Mouse (Mus musculus): Measurements from ENCODE around the gene Gm906. TPM values are rescaled to one million over a fixed set of nuclear protein-coding genes. Genes with fewer than 3 reads are reported as not detected.
"Not testable (repeated sequence)": the region's sequence is repeated elsewhere in the genome, so short reads cannot be mapped to it uniquely, and the experiment has no call there.

The Gm906 gene
- polyA plus RNA-seq, 2 experiments = not detected

DNA sequence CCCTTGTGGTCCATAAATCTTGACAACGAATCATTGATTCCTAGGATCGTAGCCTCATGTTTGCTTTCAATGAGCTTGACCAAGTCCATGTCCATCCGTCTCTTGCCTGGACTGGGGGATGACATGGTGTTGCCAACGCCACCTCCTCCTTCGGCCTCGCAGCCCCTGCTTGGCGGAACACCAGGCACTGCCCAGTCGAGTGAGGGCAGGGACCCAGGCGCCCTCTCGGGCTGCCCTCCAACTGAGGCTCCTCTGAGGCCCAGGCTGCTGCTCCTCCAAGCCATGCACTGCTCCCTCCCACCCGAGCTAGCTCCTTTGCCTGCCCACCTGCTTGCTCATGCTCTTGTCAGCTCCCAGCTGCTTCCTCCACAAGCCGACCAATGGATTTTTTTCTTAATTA is 42.1 kb downstream of the Gm906 start:
- Histone ChIP-seq H3K9me3 (ENCODE audit: control insufficient read depth, low read length) (no peaks in the 10 kb centered on the region), H3K27me3 (ENCODE audit: control insufficient read depth, insufficient read depth, low read length) (no peaks in the 10 kb centered on the region), H3K4me1 (replicated peaks; ENCODE audit: control insufficient read depth in 2 of 2, insufficient read depth in 2 of 2, low read length in 1 of 2) (no peaks in the 10 kb centered on the region), H3K4me2 (ENCODE audit: low read depth) (no peak overlapping the region), H3K4me3 (ENCODE audit: insufficient read depth in 1 of 2, low read depth in 2 of 2, low read length in 2 of 2) (no peak overlapping the region), H3K36me3 (replicated peaks; ENCODE audit: control insufficient read depth, insufficient read depth, low read depth) (no peaks in the 10 kb centered on the region), H3K9ac (replicated peaks) (no peak overlapping the region), H3K27ac (no peak overlapping the region)
- ATAC-seq (ENCODE audit: insufficient read depth) = no peak
- DNase-seq (ENCODE audit: low read depth in 3 of 3, low spot score in 3 of 3) = no peak
- TF ChIP-seq EP300 (IDR thresholded peaks at IDR 0.05; ENCODE audit: low read depth) = no peak
- TF ChIP-seq CTCF (IDR thresholded peaks at IDR 0.05; ENCODE audit: low read depth) = no peak
- WGBS (ENCODE audit: insufficient replicate concordance) = 65% methylated on average over 12 of the region's 12 CpGs

DNA sequence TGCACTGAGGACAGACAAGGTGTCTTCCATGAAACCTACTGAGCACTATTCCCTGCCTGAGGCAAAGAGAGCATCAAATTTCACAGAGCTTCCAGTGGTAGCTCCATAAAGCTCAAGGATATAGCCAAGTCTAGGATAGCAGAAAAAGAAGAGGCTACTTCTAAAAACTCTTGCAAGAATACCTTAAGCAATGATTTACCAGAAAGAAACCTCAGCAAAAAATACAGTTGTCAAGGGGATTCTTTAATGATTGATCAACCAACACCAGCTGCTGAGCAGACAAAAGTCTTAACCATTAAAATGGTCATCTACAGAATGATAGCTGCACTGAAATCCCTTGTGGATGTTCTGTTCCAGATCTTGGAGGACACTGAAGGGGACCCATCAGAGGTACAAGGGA is 53.3 kb downstream of the Gm906 start:
- not testable (repeated sequence) for H3K27me3 ChIP-seq (ENCODE audit: control insufficient read depth, insufficient read depth, low read length); H3K9me3 ChIP-seq (ENCODE audit: control insufficient read depth, low read length); H3K36me3 ChIP-seq (replicated peaks; ENCODE audit: control insufficient read depth, insufficient read depth, low read depth); H3K4me3 ChIP-seq (ENCODE audit: insufficient read depth in 1 of 2, low read depth in 2 of 2, low read length in 2 of 2); H3K27ac ChIP-seq; H3K9ac ChIP-seq (replicated peaks); DNase-seq (ENCODE audit: low read depth in 3 of 3, low spot score in 3 of 3); H3K4me1 ChIP-seq (replicated peaks; ENCODE audit: control insufficient read depth in 2 of 2, insufficient read depth in 2 of 2, low read length in 1 of 2); H3K4me2 ChIP-seq (ENCODE audit: low read depth); ATAC-seq (ENCODE audit: insufficient read depth)

Small RNAs within 50 kb of the gene (microRNA-seq; reads per million reads assigned to microRNA genes)
- gene Gm24017 = not detected

Other genes with a start within 250 kb of the Gm906 start
- gene Fbxw17, start 167.6 kb upstream of the Gm906 start, polyA plus RNA-seq (2012; rRNA removed) = 2.7 and 3.5 TPM in 2 replicates
- 3.4 and 4.4 TPM in 2 replicates for gene Fbxw17, start 167.6 kb upstream of the Gm906 start, polyA plus RNA-seq (2014; fragmentation: Nextera tagmentation; extraction: Ambion mirVana)
- gene Gm47429, start 193.6 kb upstream of the Gm906 start, polyA plus RNA-seq (2012; rRNA removed) = not detected in 2 replicates
- not detected in 2 replicates for gene Gm47429, start 193.6 kb upstream of the Gm906 start, polyA plus RNA-seq (2014; fragmentation: Nextera tagmentation; extraction: Ambion mirVana)
- gene Nutm2, start 217.0 kb upstream of the Gm906 start, polyA plus RNA-seq (2012; rRNA removed) = not detected in 2 replicates
- not detected in 2 replicates for gene Nutm2, start 217.0 kb upstream of the Gm906 start, polyA plus RNA-seq (2014; fragmentation: Nextera tagmentation; extraction: Ambion mirVana)

Measured in liver, embryonic 14.5 days (tissue).